Mouse (Mus musculus): ENCODE results near the gene Mcur1. TPM values are rescaled to one million over a fixed set of nuclear protein-coding genes. Genes with fewer than 3 reads are reported as not detected.

Gene Mcur1
- polyA plus RNA-seq, 1 experiment from 2014 or later = 5.4 TPM

- H3K4me2 ChIP-seq (ENCODE audit: low read depth, low read length) = no peak overlapping the region
- no peaks in the 10 kb centered on the region for H3K9me3 ChIP-seq (replicated peaks; ENCODE audit: control insufficient read depth, low read length)
- no peaks in the 10 kb centered on the region for H3K27me3 ChIP-seq (ENCODE audit: control insufficient read depth, insufficient read depth, low read depth, low read length)
- peak overlapping the region; percentile 22 for H3K27ac ChIP-seq (ENCODE audit: low read length)
- ATAC-seq (ENCODE audit: low read depth) = 0 out of 2 replicates have a peak, but pooled peaks have one; percentile 16
- no peak overlapping the region for H3K4me3 ChIP-seq (ENCODE audit: low read depth, low read length)
- no peak overlapping the region for H3K9ac ChIP-seq (ENCODE audit: low read depth, low read length)
- 45% methylated on average over 16 of the region's 16 CpGs for WGBS (ENCODE audit: insufficient replicate concordance)
- H3K4me1 ChIP-seq (ENCODE audit: control insufficient read depth, low read depth, low read length) = peaks cover 17% of the 10 kb centered on the region
- H3K36me3 ChIP-seq (ENCODE audit: control insufficient read depth, insufficient read depth) = no peaks in the 10 kb centered on the region
Observed at GRCm38 (mm10) chr13:43525363-43526134, 34.4 kb downstream of the Mcur1 start.

GRCm38 (mm10) chr13:43524491-43525362, 35.3 kb downstream of the Mcur1 start:
- Histone ChIP-seq H3K9ac (ENCODE audit: low read depth, low read length) (no peak overlapping the region), H3K36me3 (ENCODE audit: control insufficient read depth, insufficient read depth) (no peaks in the 10 kb centered on the region), H3K4me1 (ENCODE audit: control insufficient read depth, low read depth, low read length) (peaks cover 13% of the 10 kb centered on the region), H3K4me2 (ENCODE audit: low read depth, low read length) (peak overlapping the region; percentile 22), H3K4me3 (ENCODE audit: low read depth, low read length) (no peak overlapping the region), H3K27ac (ENCODE audit: low read length) (peak overlapping the region; percentile 13), H3K9me3 (replicated peaks; ENCODE audit: control insufficient read depth, low read length) (no peaks in the 10 kb centered on the region), H3K27me3 (ENCODE audit: control insufficient read depth, insufficient read depth, low read depth, low read length) (no peaks in the 10 kb centered on the region)
- 31% methylated on average over 16 of the region's 16 CpGs for WGBS (ENCODE audit: insufficient replicate concordance)
- peak; percentile 56; the same call in 1 of the 2 replicates for ATAC-seq (ENCODE audit: low read depth)

- no peaks in the 10 kb centered on the region for H3K27me3 ChIP-seq (ENCODE audit: control insufficient read depth, insufficient read depth, low read depth, low read length)
- no peak overlapping the region for H3K4me2 ChIP-seq (ENCODE audit: low read depth, low read length)
- H3K27ac ChIP-seq (ENCODE audit: low read length) = no peak overlapping the region
- H3K9ac ChIP-seq (ENCODE audit: low read depth, low read length) = no peak overlapping the region
- 42% methylated on average over 7 of the region's 7 CpGs for WGBS (ENCODE audit: insufficient replicate concordance)
- H3K9me3 ChIP-seq (replicated peaks; ENCODE audit: control insufficient read depth, low read length) = no peaks in the 10 kb centered on the region
- H3K36me3 ChIP-seq (ENCODE audit: control insufficient read depth, insufficient read depth) = no peaks in the 10 kb centered on the region
- H3K4me1 ChIP-seq (ENCODE audit: control insufficient read depth, low read depth, low read length) = peaks cover 13% of the 10 kb centered on the region
- H3K4me3 ChIP-seq (ENCODE audit: low read depth, low read length) = no peak overlapping the region
- ATAC-seq (ENCODE audit: low read depth) = no peak
Observed at GRCm38 (mm10) chr13:43523906-43524480, 36.0 kb downstream of the Mcur1 start.

GRCm38 (mm10) chr13:43521940-43522339, 38.1 kb downstream of the Mcur1 start:
- Histone ChIP-seq H3K9ac (ENCODE audit: low read depth, low read length) (no peak overlapping the region), H3K9me3 (replicated peaks; ENCODE audit: control insufficient read depth, low read length) (no peaks in the 10 kb centered on the region), H3K4me3 (ENCODE audit: low read depth, low read length) (no peak overlapping the region), H3K27ac (ENCODE audit: low read length) (no peak overlapping the region), H3K27me3 (ENCODE audit: control insufficient read depth, insufficient read depth, low read depth, low read length) (no peaks in the 10 kb centered on the region), H3K4me1 (ENCODE audit: control insufficient read depth, low read depth, low read length) (peaks cover 13% of the 10 kb centered on the region), H3K36me3 (ENCODE audit: control insufficient read depth, insufficient read depth) (no peaks in the 10 kb centered on the region), H3K4me2 (ENCODE audit: low read depth, low read length) (no peak overlapping the region)
- ATAC-seq (ENCODE audit: low read depth) = no peak
- 73% methylated on average over 5 of the region's 5 CpGs for WGBS (ENCODE audit: insufficient replicate concordance)

- no peaks in the 10 kb centered on the region for H3K9me3 ChIP-seq (replicated peaks; ENCODE audit: control insufficient read depth, low read length)
- H3K27me3 ChIP-seq (ENCODE audit: control insufficient read depth, insufficient read depth, low read depth, low read length) = no peaks in the 10 kb centered on the region
- H3K4me1 ChIP-seq (ENCODE audit: control insufficient read depth, low read depth, low read length) = peaks cover 4% of the 10 kb centered on the region
- no peak overlapping the region for H3K9ac ChIP-seq (ENCODE audit: low read depth, low read length)
- no peak for ATAC-seq (ENCODE audit: low read depth)
- WGBS (ENCODE audit: insufficient replicate concordance) = 67% methylated on average over 6 of the region's 6 CpGs
- no peak overlapping the region for H3K4me3 ChIP-seq (ENCODE audit: low read depth, low read length)
- H3K36me3 ChIP-seq (ENCODE audit: control insufficient read depth, insufficient read depth) = no peaks in the 10 kb centered on the region
- no peak overlapping the region for H3K4me2 ChIP-seq (ENCODE audit: low read depth, low read length)
- H3K27ac ChIP-seq (ENCODE audit: low read length) = no peak overlapping the region
Observed at GRCm38 (mm10) chr13:43519251-43519650, 40.7 kb downstream of the Mcur1 start.

- Histone ChIP-seq H3K27ac (ENCODE audit: low read length) (no peak overlapping the region), H3K36me3 (ENCODE audit: control insufficient read depth, insufficient read depth) (no peaks in the 10 kb centered on the region), H3K9ac (ENCODE audit: low read depth, low read length) (no peak overlapping the region), H3K9me3 (replicated peaks; ENCODE audit: control insufficient read depth, low read length) (no peaks in the 10 kb centered on the region), H3K4me3 (ENCODE audit: low read depth, low read length) (no peak overlapping the region), H3K27me3 (ENCODE audit: control insufficient read depth, insufficient read depth, low read depth, low read length) (no peaks in the 10 kb centered on the region), H3K4me1 (ENCODE audit: control insufficient read depth, low read depth, low read length) (no peaks in the 10 kb centered on the region), H3K4me2 (ENCODE audit: low read depth, low read length) (no peak overlapping the region)
- no peak for ATAC-seq (ENCODE audit: low read depth)
- WGBS (ENCODE audit: insufficient replicate concordance) = 67% methylated on average over 8 of the region's 8 CpGs
Observed at GRCm38 (mm10) chr13:43517371-43517770, 42.6 kb downstream of the Mcur1 start.

GRCm38 (mm10) chr13:43516931-43517330, 43.1 kb downstream of the Mcur1 start:
- no peak for ATAC-seq (ENCODE audit: low read depth)
- Histone ChIP-seq H3K27ac (ENCODE audit: low read length) (no peak overlapping the region), H3K9me3 (replicated peaks; ENCODE audit: control insufficient read depth, low read length) (no peaks in the 10 kb centered on the region), H3K36me3 (ENCODE audit: control insufficient read depth, insufficient read depth) (no peaks in the 10 kb centered on the region), H3K9ac (ENCODE audit: low read depth, low read length) (no peak overlapping the region), H3K4me2 (ENCODE audit: low read depth, low read length) (no peak overlapping the region), H3K4me1 (ENCODE audit: control insufficient read depth, low read depth, low read length) (no peaks in the 10 kb centered on the region), H3K27me3 (ENCODE audit: control insufficient read depth, insufficient read depth, low read depth, low read length) (no peaks in the 10 kb centered on the region), H3K4me3 (ENCODE audit: low read depth, low read length) (no peak overlapping the region)
- 71% methylated on average over 6 of the region's 6 CpGs for WGBS (ENCODE audit: insufficient replicate concordance)

- Histone ChIP-seq H3K4me2 (ENCODE audit: low read depth, low read length) (no peak overlapping the region), H3K4me3 (ENCODE audit: low read depth, low read length) (no peak overlapping the region), H3K27ac (ENCODE audit: low read length) (no peak overlapping the region), H3K4me1 (ENCODE audit: control insufficient read depth, low read depth, low read length) (no peaks in the 10 kb centered on the region), H3K9me3 (replicated peaks; ENCODE audit: control insufficient read depth, low read length) (no peaks in the 10 kb centered on the region), H3K36me3 (ENCODE audit: control insufficient read depth, insufficient read depth) (no peaks in the 10 kb centered on the region), H3K27me3 (ENCODE audit: control insufficient read depth, insufficient read depth, low read depth, low read length) (no peaks in the 10 kb centered on the region), H3K9ac (ENCODE audit: low read depth, low read length) (no peak overlapping the region)
- no peak for ATAC-seq (ENCODE audit: low read depth)
- WGBS (ENCODE audit: insufficient replicate concordance) = 70% methylated on average over 5 of the region's 5 CpGs
Observed at GRCm38 (mm10) chr13:43516119-43516518, 43.9 kb downstream of the Mcur1 start.

Measured in liver, embryonic 16.5 days (tissue).